Mouse (Mus musculus): Measurements from ENCODE around the gene Sec24a.
A peak's percentile ranks its signal among the peaks of the same experiment; 100 is the strongest.
"Not testable (repeated sequence)": the region's sequence is repeated elsewhere in the genome, so short reads cannot be mapped to it uniquely, and the experiment has no call there.

The Sec24a gene

GRCm38 (mm10) chr11:51763213-51763907, at the start of gene Sec24a, which contains the start of gene Sar1b:
Gene Sec24a (minus strand): TSS chr11:51763634.
Gene Sar1b (plus strand): TSS chr11:51763687.
- peak; percentile 79 to 88 for DNase-seq

GRCm38 (mm10) chr11:51812022-51812546, 48.6 kb upstream of the Sec24a start:
- DNase-seq = no peak

GRCm38 (mm10) chr11:51811230-51811629, 47.8 kb upstream of the Sec24a start:
- no peak for DNase-seq

- DNase-seq = no peak
Observed at GRCm38 (mm10) chr11:51809632-51810224, 46.3 kb upstream of the Sec24a start.

- no peak for DNase-seq
Observed at GRCm38 (mm10) chr11:51807108-51807879, 43.9 kb upstream of the Sec24a start.

GRCm38 (mm10) chr11:51805221-51805981, 42.0 kb upstream of the Sec24a start:
- DNase-seq = peak; percentile 75 to 93

GRCm38 (mm10) chr11:51800634-51801325, 37.3 kb upstream of the Sec24a start:
- DNase-seq = no peak

- peak; percentile 23 to 39 for DNase-seq
Observed at GRCm38 (mm10) chr11:51796272-51796671, 32.8 kb upstream of the Sec24a start.

GRCm38 (mm10) chr11:51790662-51791061, 27.2 kb upstream of the Sec24a start:
- no peak for DNase-seq

- not testable (repeated sequence) for DNase-seq
Observed at GRCm38 (mm10) chr11:51789735-51790134, 26.3 kb upstream of the Sec24a start.

GRCm38 (mm10) chr11:51785926-51786325, 22.5 kb upstream of the Sec24a start:
- DNase-seq = peak; percentile 14 to 20

GRCm38 (mm10) chr11:51782721-51783120, 19.3 kb upstream of the Sec24a start:
- DNase-seq = no peak

GRCm38 (mm10) chr11:51780773-51781267, 17.4 kb upstream of the Sec24a start:
- no peak for DNase-seq

GRCm38 (mm10) chr11:51777478-51777877, 14.0 kb upstream of the Sec24a start:
- no peak for DNase-seq

GRCm38 (mm10) chr11:51775507-51775906, 12.1 kb upstream of the Sec24a start:
- DNase-seq = no peak

- no peak for DNase-seq
Observed at GRCm38 (mm10) chr11:51768296-51768695, 4.9 kb upstream of the Sec24a start.

GRCm38 (mm10) chr11:51767579-51768220, 4.3 kb upstream of the Sec24a start:
- DNase-seq = no peak

- DNase-seq = no peak
Observed at GRCm38 (mm10) chr11:51764816-51765215, 1.4 kb upstream of the Sec24a start.

GRCm38 (mm10) chr11:51763955-51764354, 521 bp upstream of the Sec24a start:
- DNase-seq = no peak

GRCm38 (mm10) chr11:51761241-51761640, 2.2 kb downstream of the Sec24a start:
- DNase-seq = no peak

- DNase-seq = no peak
Observed at GRCm38 (mm10) chr11:51759941-51760657, 3.3 kb downstream of the Sec24a start.
